Mouse (Mus musculus): ENCODE results near the gene Dnajc17. TPM values are rescaled to one million over a fixed set of nuclear protein-coding genes. Genes with fewer than 3 reads are reported as not detected.
A peak's percentile ranks its signal among the peaks of the same experiment; 100 is the strongest.

The Dnajc17 gene
- polyA plus RNA-seq, 1 experiment from 2014 or later: 22.3 TPM

DNA sequence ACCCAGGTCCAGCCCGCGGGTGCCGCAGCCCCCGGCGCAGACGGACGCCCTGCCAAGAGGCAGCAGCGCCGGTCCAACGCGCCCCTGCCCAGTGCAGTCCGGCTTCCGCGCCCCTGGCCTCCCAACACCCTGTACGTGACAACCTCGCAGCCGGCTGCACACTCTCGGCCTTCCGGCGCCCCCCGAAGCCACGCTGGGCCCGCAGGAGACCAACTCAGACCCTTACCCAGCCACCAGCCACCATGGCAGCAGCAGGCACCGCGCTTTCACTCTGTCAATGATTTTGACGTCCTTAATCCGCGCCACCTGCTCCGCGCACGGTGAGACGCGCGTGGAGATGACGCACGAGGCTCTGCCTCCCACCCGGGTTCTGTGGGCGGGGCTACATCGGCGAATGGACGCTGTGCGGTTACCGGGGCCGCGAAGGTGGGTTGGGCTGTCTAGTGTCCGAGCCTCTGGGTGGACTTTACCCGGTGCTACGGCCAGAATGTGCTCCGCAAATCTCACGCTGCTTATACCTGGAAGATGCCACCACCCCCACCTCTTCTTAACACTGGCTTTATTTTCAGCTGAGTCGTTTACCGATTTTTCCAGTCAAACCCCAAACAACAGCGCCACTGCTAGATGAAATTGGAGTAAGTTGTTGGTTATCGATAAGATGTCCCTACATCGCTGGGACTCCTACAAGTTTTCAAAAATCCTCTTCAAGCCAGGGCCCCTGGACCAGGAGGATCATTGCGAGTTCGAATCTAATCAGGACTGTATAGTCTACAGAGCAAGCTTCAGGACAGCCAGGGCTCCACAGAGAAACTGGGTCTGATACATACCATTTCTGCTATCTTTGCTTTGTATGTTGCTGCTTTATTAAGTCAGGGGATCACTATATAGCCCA is 51.7 kb downstream of the Dnajc17 start, which contains the start of gene Rmdn3:
Gene Rmdn3, minus strand, starts transcription at position 354 of the 892 bp plus-strand sequence.
- Histone ChIP-seq H3K9ac (ENCODE audit: low read length) (peak within 1 kb of the TSS; percentile 91), H3K36me3 (ENCODE audit: control insufficient read depth, insufficient read depth, low read length) (no peaks in the 10 kb centered on the region), H3K4me2 (ENCODE audit: low read depth, low read length) (peak within 1 kb of the TSS; percentile 82), H3K4me3 (ENCODE audit: low read length) (peak within 1 kb of the TSS; percentile 94), H3K27ac (ENCODE audit: low read length) (peak within 1 kb of the TSS; percentile 38; the same call in 1 of the 2 replicates), H3K9me3 (ENCODE audit: control insufficient read depth, low read length) (no peaks in the 10 kb centered on the region), H3K4me1 (replicated peaks; ENCODE audit: control insufficient read depth, insufficient read depth, low read length) (peaks cover 14% of the 10 kb centered on the region), H3K27me3 (ENCODE audit: control insufficient read depth, insufficient read depth, low read depth, low read length) (no peaks in the 10 kb centered on the region)
- under 1% methylated on average over 57 of the region's 57 CpGs for WGBS
- peak; percentile 91 for ATAC-seq (ENCODE audit: low read depth)

GRCm38 (mm10) chr2:119156081-119156680 is 52.4 kb downstream of the Dnajc17 start:
- peaks cover 14% of the 10 kb centered on the region for H3K4me1 ChIP-seq (replicated peaks; ENCODE audit: control insufficient read depth, insufficient read depth, low read length)
- no peaks in the 10 kb centered on the region for H3K27me3 ChIP-seq (ENCODE audit: control insufficient read depth, insufficient read depth, low read depth, low read length)
- H3K4me2 ChIP-seq (ENCODE audit: low read depth, low read length): peak overlapping the region; percentile 82
- H3K36me3 ChIP-seq (ENCODE audit: control insufficient read depth, insufficient read depth, low read length): peaks cover 6% of the 10 kb centered on the region; the same call in 1 of the 2 replicates
- peak overlapping the region; percentile 94 for H3K4me3 ChIP-seq (ENCODE audit: low read length)
- H3K9me3 ChIP-seq (ENCODE audit: control insufficient read depth, low read length): no peaks in the 10 kb centered on the region
- H3K27ac ChIP-seq (ENCODE audit: low read length): peak overlapping the region; percentile 38; the same call in 1 of the 2 replicates
- WGBS: 3% methylated on average over 28 of the region's 34 CpGs
- peak overlapping the region; percentile 91 for H3K9ac ChIP-seq (ENCODE audit: low read length)
- ATAC-seq (ENCODE audit: low read depth): peak; percentile 39; the same call in 1 of the 2 replicates

DNA sequence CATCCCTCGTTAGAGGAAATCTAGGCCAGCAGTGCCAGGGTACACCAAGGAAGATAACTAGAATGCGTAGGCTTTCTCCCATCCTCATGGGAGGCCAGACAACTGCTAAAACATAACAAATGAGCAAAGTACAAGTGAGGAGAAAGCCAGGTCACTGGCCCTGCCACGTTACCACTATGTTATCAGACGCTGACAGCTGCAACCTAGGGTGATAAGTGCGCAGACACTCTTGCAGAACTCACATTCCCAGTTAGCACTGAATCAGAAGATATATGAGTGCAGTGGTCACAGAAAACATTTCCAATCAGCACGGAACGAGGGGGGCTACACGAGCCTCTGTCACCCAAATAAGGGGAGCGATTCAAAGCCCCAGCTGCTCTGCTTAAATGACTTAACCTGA is 53.2 kb downstream of the Dnajc17 start:
- 65% methylated on average over 9 of the region's 9 CpGs for WGBS
- Histone ChIP-seq H3K9me3 (ENCODE audit: control insufficient read depth, low read length) (no peaks in the 10 kb centered on the region), H3K4me3 (ENCODE audit: low read length) (no peak overlapping the region), H3K9ac (ENCODE audit: low read length) (no peak overlapping the region), H3K27me3 (ENCODE audit: control insufficient read depth, insufficient read depth, low read depth, low read length) (no peaks in the 10 kb centered on the region), H3K4me1 (replicated peaks; ENCODE audit: control insufficient read depth, insufficient read depth, low read length) (peaks cover 14% of the 10 kb centered on the region), H3K27ac (ENCODE audit: low read length) (no peak overlapping the region), H3K36me3 (ENCODE audit: control insufficient read depth, insufficient read depth, low read length) (peaks cover 12% of the 10 kb centered on the region), H3K4me2 (ENCODE audit: low read depth, low read length) (no peak overlapping the region)
- no peak for ATAC-seq (ENCODE audit: low read depth)

GRCm38 (mm10) chr2:119154683-119155082 is 53.9 kb downstream of the Dnajc17 start:
- H3K9ac ChIP-seq (ENCODE audit: low read length): no peak overlapping the region
- no peaks in the 10 kb centered on the region for H3K9me3 ChIP-seq (ENCODE audit: control insufficient read depth, low read length)
- no peak for ATAC-seq (ENCODE audit: low read depth)
- 72% methylated on average over 2 of the region's 2 CpGs for WGBS
- no peak overlapping the region for H3K4me2 ChIP-seq (ENCODE audit: low read depth, low read length)
- no peak overlapping the region for H3K4me3 ChIP-seq (ENCODE audit: low read length)
- H3K4me1 ChIP-seq (replicated peaks; ENCODE audit: control insufficient read depth, insufficient read depth, low read length): peaks cover 14% of the 10 kb centered on the region
- no peak overlapping the region for H3K27ac ChIP-seq (ENCODE audit: low read length)
- H3K27me3 ChIP-seq (ENCODE audit: control insufficient read depth, insufficient read depth, low read depth, low read length): no peaks in the 10 kb centered on the region
- peaks cover 16% of the 10 kb centered on the region for H3K36me3 ChIP-seq (ENCODE audit: control insufficient read depth, insufficient read depth, low read length)

GRCm38 (mm10) chr2:119152255-119152654 is 56.3 kb downstream of the Dnajc17 start:
- H3K27ac ChIP-seq (ENCODE audit: low read length): no peak overlapping the region
- no peak overlapping the region for H3K4me2 ChIP-seq (ENCODE audit: low read depth, low read length)
- no peak overlapping the region for H3K9ac ChIP-seq (ENCODE audit: low read length)
- no peaks in the 10 kb centered on the region for H3K9me3 ChIP-seq (ENCODE audit: control insufficient read depth, low read length)
- H3K36me3 ChIP-seq (ENCODE audit: control insufficient read depth, insufficient read depth, low read length): peaks cover 17% of the 10 kb centered on the region
- no peaks in the 10 kb centered on the region for H3K27me3 ChIP-seq (ENCODE audit: control insufficient read depth, insufficient read depth, low read depth, low read length)
- WGBS: 70% methylated on average over 6 of the region's 6 CpGs
- peaks cover 11% of the 10 kb centered on the region for H3K4me1 ChIP-seq (replicated peaks; ENCODE audit: control insufficient read depth, insufficient read depth, low read length)
- no peak overlapping the region for H3K4me3 ChIP-seq (ENCODE audit: low read length)
- ATAC-seq (ENCODE audit: low read depth): no peak

DNA sequence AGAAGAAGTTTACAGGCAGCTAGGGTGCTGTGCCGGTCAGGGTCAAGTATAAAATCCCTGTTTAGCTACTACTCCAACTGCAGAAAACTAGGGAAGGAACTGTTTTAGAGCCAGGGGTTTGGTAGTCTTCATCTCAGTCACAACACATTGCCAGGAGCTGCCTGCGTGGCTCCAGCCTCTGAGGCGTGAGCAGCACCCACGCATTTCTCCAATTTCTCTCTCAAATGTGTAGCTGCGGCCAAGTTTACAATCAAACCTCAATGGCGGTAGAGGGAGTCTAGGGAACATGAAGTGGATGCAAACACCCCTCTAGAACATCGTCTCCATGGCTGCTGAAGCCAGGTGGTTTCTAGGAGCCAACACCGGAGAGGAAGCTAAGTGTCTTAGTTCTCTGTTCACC is 60.8 kb downstream of the Dnajc17 start:
- WGBS: 89% methylated on average over 8 of the region's 8 CpGs
- H3K9ac ChIP-seq (ENCODE audit: low read length): no peak overlapping the region
- no peaks in the 10 kb centered on the region for H3K27me3 ChIP-seq (ENCODE audit: control insufficient read depth, insufficient read depth, low read depth, low read length)
- H3K36me3 ChIP-seq (ENCODE audit: control insufficient read depth, insufficient read depth, low read length): peaks cover 42% of the 10 kb centered on the region
- H3K27ac ChIP-seq (ENCODE audit: low read length): no peak overlapping the region
- no peaks in the 10 kb centered on the region for H3K9me3 ChIP-seq (ENCODE audit: control insufficient read depth, low read length)
- H3K4me3 ChIP-seq (ENCODE audit: low read length): no peak overlapping the region
- no peak overlapping the region for H3K4me2 ChIP-seq (ENCODE audit: low read depth, low read length)
- ATAC-seq (ENCODE audit: low read depth): no peak
- no peaks in the 10 kb centered on the region for H3K4me1 ChIP-seq (replicated peaks; ENCODE audit: control insufficient read depth, insufficient read depth, low read length)

DNA sequence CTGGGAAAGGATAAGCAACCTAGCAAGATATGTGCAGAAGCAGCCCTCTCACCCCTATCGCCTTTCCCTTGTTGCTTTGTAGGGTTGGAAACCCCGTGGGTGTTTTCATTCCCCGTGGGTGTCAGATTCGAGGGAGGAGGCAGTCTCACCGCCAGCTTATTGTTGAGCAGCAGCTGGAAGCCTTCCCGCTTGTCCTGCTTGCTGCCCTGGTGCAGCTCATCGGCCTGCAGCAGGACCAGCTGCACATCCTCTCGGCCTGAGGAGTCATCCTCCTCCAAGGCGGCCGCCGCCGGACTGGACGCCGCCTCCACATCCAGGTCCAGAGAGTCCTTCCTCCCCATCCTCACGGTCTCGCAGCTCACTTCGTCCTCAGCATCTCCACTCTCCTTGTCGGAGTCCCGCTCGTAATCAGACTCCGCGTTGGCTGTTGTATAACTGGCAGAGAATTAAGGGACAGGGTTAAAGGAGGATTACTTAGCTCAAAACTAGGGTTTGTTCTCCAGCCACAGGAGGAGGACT is 61.4 kb downstream of the Dnajc17 start:
- Histone ChIP-seq H3K9ac (ENCODE audit: low read length) (no peak overlapping the region), H3K4me3 (ENCODE audit: low read length) (no peak overlapping the region), H3K36me3 (ENCODE audit: control insufficient read depth, insufficient read depth, low read length) (peaks cover 42% of the 10 kb centered on the region), H3K27ac (ENCODE audit: low read length) (no peak overlapping the region), H3K4me2 (ENCODE audit: low read depth, low read length) (no peak overlapping the region), H3K27me3 (ENCODE audit: control insufficient read depth, insufficient read depth, low read depth, low read length) (no peaks in the 10 kb centered on the region), H3K4me1 (replicated peaks; ENCODE audit: control insufficient read depth, insufficient read depth, low read length) (no peaks in the 10 kb centered on the region), H3K9me3 (ENCODE audit: control insufficient read depth, low read length) (no peaks in the 10 kb centered on the region)
- WGBS: 84% methylated on average over 22 of the region's 22 CpGs
- no peak for ATAC-seq (ENCODE audit: low read depth)

DNA sequence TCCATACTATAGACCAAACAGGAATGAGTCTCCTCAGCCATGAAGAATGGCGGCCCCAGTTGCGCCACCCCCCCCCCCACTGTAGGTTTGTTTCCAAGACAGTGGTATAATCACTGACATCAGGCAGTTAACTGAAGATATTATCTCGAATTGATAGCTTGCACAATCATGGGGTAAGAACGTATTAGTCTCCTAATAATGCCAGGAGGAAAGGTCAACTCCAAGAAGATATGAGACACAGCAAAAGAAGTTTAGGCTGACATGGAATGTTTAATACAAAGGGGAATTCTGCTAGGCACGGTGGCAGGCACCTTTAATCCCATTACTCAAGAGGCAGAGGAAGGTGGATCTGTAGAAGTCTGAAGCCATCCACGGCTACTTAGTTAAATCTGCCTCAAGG is 62.2 kb downstream of the Dnajc17 start:
- H3K36me3 ChIP-seq (ENCODE audit: control insufficient read depth, insufficient read depth, low read length): peaks cover 42% of the 10 kb centered on the region
- ATAC-seq (ENCODE audit: low read depth): no peak
- WGBS: 82% methylated on average over 6 of the region's 6 CpGs

GRCm38 (mm10) chr2:119145199-119145598 is 63.4 kb downstream of the Dnajc17 start:
- WGBS: 86% methylated on average over 2 of the region's 2 CpGs
- H3K4me1 ChIP-seq (replicated peaks; ENCODE audit: control insufficient read depth, insufficient read depth, low read length): no peaks in the 10 kb centered on the region
- H3K9ac ChIP-seq (ENCODE audit: low read length): no peak overlapping the region
- no peak overlapping the region for H3K4me2 ChIP-seq (ENCODE audit: low read depth, low read length)
- no peak overlapping the region for H3K27ac ChIP-seq (ENCODE audit: low read length)
- H3K9me3 ChIP-seq (ENCODE audit: control insufficient read depth, low read length): no peaks in the 10 kb centered on the region
- no peak for ATAC-seq (ENCODE audit: low read depth)
- no peaks in the 10 kb centered on the region for H3K27me3 ChIP-seq (ENCODE audit: control insufficient read depth, insufficient read depth, low read depth, low read length)
- no peak overlapping the region for H3K4me3 ChIP-seq (ENCODE audit: low read length)
- peaks cover 34% of the 10 kb centered on the region for H3K36me3 ChIP-seq (ENCODE audit: control insufficient read depth, insufficient read depth, low read length)

More for the DNA sequence above, 62.2 kb downstream of the Dnajc17 start:
- no peaks in the 10 kb centered on the region for H3K4me1 ChIP-seq (replicated peaks; ENCODE audit: control insufficient read depth, insufficient read depth, low read length)
- no peak overlapping the region for H3K4me3 ChIP-seq (ENCODE audit: low read length)
- H3K27me3 ChIP-seq (ENCODE audit: control insufficient read depth, insufficient read depth, low read depth, low read length): no peaks in the 10 kb centered on the region
- H3K27ac ChIP-seq (ENCODE audit: low read length): no peak overlapping the region
- no peaks in the 10 kb centered on the region for H3K9me3 ChIP-seq (ENCODE audit: control insufficient read depth, low read length)
- H3K9ac ChIP-seq (ENCODE audit: low read length): no peak overlapping the region
- H3K4me2 ChIP-seq (ENCODE audit: low read depth, low read length): no peak overlapping the region

Data from lung, embryonic 16.5 days (tissue).